Mouse (Mus musculus): ENCODE measurements at regions not wholly inside any gene's neighbourhood (a gene's known extent, or its start where the extent isn't known, plus 50 kb on each side); places are given as distances from the start of the nearest gene placed in this dataset.

DNA sequence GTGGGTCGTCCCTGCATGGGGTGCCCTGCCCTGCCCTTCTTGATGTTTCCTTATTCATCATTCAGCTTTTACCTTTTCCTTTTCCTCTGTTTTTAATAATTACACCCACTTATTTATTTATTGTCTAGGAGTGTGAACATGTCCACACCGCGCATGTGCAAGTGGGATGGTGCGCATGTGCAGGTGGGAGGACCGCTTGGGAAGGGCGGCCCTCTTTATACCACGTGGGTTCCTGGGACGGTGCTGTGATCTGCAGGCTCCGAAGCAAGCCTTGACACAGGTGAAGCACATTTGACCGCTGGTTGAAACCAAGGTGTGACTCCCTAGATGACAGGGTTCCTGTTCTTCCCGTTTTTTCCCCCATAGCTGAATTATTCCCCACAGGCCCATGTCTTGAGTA is 60.0 kb downstream of the Syf2 start:
- 91% methylated on average over 11 of the region's 11 CpGs for WGBS
- H3K4me1 ChIP-seq, result peaks cover 5% of the 10 kb centered on the region
- H3K9ac ChIP-seq, result no peak overlapping the region
- H3K9me3 ChIP-seq, result no peaks in the 10 kb centered on the region
- H3K27me3 ChIP-seq (replicated peaks), result peaks cover 6% of the 10 kb centered on the region; the same call in 1 of the 2 replicates
- no peak overlapping the region for H3K4me3 ChIP-seq
- ATAC-seq (ENCODE audit: low FRiP score, low read depth), result no peak
- H3K36me3 ChIP-seq, result no peaks in the 10 kb centered on the region
- no peak overlapping the region for H3K4me2 ChIP-seq (replicated peaks)
- H3K27ac ChIP-seq, result no peak overlapping the region

DNA sequence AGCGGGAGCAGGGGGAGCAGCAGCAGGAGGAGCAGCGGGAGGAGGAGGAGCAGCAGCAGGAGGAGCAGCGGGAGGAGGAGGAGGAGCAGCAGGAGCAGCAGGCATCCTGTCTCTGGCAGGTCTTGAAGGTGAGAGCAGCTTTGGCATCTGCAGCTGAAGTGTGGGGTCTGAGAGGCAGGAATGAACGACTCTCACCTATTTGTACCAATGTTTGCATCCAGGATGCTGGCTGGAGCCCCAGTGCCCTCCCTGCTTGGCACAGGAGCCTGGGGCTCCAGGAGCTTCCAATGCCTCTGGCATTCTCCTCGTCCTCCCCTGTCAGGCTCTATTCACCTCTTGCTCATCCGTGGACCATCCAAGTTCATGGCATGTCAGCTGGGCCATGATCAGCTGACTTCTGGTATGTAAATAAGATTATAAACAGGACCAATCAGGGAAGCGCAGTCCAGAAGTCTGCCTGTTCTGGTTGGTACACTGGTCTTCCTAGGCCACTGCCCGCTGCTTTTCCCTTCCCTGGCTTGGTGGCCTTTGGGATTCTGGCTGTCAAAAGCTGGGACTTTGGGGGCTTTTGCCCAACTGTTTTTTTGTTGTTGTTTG is 62.9 kb downstream of the Syf2 start:
- Histone ChIP-seq H3K27me3 (replicated peaks) (peaks cover 6% of the 10 kb centered on the region; the same call in 1 of the 2 replicates), H3K27ac (no peak overlapping the region), H3K4me1 (peaks cover 5% of the 10 kb centered on the region), H3K4me3 (no peak overlapping the region), H3K9ac (no peak overlapping the region), H3K9me3 (no peaks in the 10 kb centered on the region), H3K4me2 (replicated peaks) (no peak overlapping the region), H3K36me3 (no peaks in the 10 kb centered on the region)
- no peak for ATAC-seq (ENCODE audit: low FRiP score, low read depth)
- WGBS, result 60% methylated on average over 8 of the region's 8 CpGs

DNA sequence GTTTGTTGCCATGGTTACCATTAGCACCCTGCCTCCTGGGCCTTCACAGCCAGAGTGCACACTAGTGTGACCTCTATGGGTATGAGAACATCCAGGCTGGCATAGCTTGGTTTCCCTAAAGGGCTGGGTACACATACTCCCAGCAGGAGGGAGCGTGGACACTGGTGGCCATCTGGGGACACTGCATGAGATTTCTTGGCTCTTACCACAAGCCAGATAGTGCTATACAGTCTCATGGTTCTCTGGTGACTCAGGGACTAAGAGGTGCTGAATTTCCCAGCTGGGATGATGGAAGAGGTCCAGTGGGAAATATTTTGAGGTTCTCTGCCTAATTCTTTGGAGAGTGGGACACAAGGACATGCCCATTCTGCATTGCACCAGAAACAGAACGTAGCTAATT is 63.5 kb downstream of the Syf2 start:
- no peak for ATAC-seq (ENCODE audit: low FRiP score, low read depth)
- H3K4me3 ChIP-seq, result no peak overlapping the region
- no peaks in the 10 kb centered on the region for H3K36me3 ChIP-seq
- no peak overlapping the region for H3K9ac ChIP-seq
- no peaks in the 10 kb centered on the region for H3K9me3 ChIP-seq
- H3K4me1 ChIP-seq, result peaks cover 5% of the 10 kb centered on the region
- no peak overlapping the region for H3K4me2 ChIP-seq (replicated peaks)
- WGBS, result 93% methylated on average over 2 of the region's 2 CpGs
- no peak overlapping the region for H3K27ac ChIP-seq
- peaks cover 6% of the 10 kb centered on the region; the same call in 1 of the 2 replicates for H3K27me3 ChIP-seq (replicated peaks)

DNA sequence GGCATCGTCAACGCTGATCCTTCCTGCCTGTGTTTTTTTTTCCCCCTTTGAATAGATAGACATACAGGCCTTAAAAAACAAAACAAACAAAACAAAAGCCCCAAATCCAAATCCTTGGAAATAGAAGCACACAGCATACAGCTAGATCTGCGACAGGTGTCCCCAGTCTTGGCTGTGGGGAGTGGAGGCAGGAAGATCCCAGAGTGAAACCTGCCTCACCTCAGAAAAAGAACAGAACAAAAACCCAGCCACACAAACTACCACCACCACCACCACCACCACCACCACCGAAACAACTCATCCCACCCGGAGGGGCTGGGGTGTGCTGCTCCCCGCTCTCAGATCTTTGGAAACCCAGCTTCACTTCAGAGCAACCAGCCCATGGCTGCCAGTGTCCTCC is 64.0 kb downstream of the Syf2 start:
- Histone ChIP-seq H3K27me3 (replicated peaks) (peaks cover 6% of the 10 kb centered on the region; the same call in 1 of the 2 replicates), H3K4me3 (no peak overlapping the region), H3K9me3 (no peaks in the 10 kb centered on the region), H3K4me1 (peaks cover 3% of the 10 kb centered on the region), H3K36me3 (no peaks in the 10 kb centered on the region), H3K4me2 (replicated peaks) (no peak overlapping the region), H3K9ac (no peak overlapping the region), H3K27ac (no peak overlapping the region)
- 89% methylated on average over 6 of the region's 6 CpGs for WGBS
- no peak for ATAC-seq (ENCODE audit: low FRiP score, low read depth)

DNA sequence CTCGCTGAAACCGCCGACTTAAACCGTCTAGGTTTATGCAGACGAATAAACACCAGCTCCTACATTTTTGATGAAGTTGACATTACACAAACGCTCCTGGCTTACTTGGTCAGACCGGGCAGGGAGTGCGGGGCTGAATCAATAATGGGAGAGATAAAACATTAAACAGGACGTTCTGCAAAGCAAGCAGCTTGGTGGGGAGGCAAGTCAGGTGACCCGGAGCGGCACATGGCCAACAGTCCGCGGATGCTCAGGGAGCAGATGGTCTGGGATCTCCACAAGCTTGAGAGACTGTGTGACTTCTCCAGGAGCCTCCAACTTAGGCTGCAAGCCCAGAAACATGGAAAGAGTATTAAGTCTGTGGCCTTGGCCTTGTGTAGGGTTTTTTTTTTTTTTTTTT is 64.4 kb downstream of the Syf2 start:
- Histone ChIP-seq H3K4me1 (no peaks in the 10 kb centered on the region), H3K4me3 (no peak overlapping the region), H3K27me3 (replicated peaks) (peaks cover 6% of the 10 kb centered on the region; the same call in 1 of the 2 replicates), H3K9me3 (no peaks in the 10 kb centered on the region), H3K36me3 (no peaks in the 10 kb centered on the region), H3K27ac (no peak overlapping the region), H3K9ac (no peak overlapping the region), H3K4me2 (replicated peaks) (no peak overlapping the region)
- 68% methylated on average over 13 of the region's 13 CpGs for WGBS
- no peak for ATAC-seq (ENCODE audit: low FRiP score, low read depth)

DNA sequence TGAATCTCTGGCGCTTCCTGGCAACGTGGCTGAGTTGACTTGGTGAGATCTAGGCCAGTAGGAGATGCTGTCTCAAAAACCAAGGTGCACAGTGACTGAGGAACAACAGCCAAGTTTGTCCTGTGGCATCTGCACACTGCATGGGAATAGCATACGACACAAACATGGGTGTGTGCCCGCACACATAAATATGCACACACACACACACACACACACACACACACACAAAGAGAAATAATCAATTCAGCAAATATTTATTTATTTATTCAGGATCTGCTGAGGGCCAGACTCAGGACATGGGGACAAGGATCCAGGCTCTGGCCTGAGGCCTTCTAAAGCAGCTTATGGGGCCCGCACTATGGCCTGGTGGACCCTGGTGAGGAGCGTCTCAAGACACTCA is 65.4 kb downstream of the Syf2 start:
- no peak for ATAC-seq (ENCODE audit: low FRiP score, low read depth)
- no peak overlapping the region for H3K4me3 ChIP-seq
- H3K9ac ChIP-seq, result no peak overlapping the region
- WGBS, result 92% methylated on average over 6 of the region's 6 CpGs
- no peak overlapping the region for H3K27ac ChIP-seq
- no peaks in the 10 kb centered on the region for H3K9me3 ChIP-seq
- H3K27me3 ChIP-seq (replicated peaks), result peaks cover 6% of the 10 kb centered on the region; the same call in 1 of the 2 replicates
- no peak overlapping the region for H3K4me2 ChIP-seq (replicated peaks)
- H3K36me3 ChIP-seq, result no peaks in the 10 kb centered on the region
- no peaks in the 10 kb centered on the region for H3K4me1 ChIP-seq

DNA sequence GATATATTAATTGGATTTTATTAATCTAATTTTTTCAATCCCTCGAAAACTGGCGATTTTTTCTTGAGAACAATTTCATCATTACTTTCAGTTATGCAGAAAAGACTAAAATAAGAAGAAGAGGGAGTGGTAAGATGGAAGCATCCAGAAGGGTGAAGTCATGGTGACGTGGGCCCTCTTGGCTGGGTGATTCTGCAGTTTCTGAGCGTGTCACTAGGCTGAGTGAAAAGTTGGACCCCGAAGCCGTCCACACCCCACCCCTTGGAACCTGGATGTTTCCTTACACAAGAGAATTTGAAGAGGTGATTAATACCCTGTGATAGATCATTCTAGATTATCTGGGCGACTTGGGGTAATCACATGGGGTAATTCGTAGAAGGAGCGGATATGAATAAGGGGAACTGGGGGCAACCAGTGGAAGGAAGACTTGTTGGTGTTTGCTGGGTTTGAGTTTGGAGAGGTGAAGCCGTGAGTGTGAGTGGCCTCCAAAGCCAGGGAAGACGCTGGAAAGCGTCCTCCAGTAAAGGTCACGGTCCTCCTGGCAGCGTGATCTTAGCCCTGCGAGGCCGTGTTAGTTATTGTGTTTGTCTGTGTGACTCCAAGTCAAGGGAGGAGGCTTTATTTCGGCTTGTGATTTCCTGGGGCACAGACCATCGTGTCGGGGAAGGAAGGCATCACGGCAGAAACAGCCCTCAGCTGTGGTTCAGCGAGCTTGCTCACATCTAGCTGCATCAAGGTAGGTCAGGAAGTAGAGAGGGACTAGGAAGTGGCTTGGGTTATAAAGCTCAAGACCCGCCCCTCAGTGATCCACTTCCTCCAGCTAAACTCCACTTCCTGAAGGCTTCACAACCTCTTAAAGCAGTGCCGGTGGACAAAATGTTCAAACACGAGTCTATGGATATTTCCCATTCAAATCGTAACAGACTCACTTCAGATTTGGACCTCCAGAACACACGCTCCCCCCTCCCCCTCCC is 67.0 kb downstream of the Syf2 start:
- Histone ChIP-seq H3K9me3 (no peaks in the 10 kb centered on the region), H3K27ac (no peak overlapping the region), H3K27me3 (replicated peaks) (peaks cover 6% of the 10 kb centered on the region; the same call in 1 of the 2 replicates), H3K4me1 (no peaks in the 10 kb centered on the region), H3K9ac (no peak overlapping the region), H3K4me2 (replicated peaks) (no peak overlapping the region), H3K4me3 (no peak overlapping the region), H3K36me3 (no peaks in the 10 kb centered on the region)
- no peak for ATAC-seq (ENCODE audit: low FRiP score, low read depth)
- WGBS, result 90% methylated on average over 26 of the region's 26 CpGs

DNA sequence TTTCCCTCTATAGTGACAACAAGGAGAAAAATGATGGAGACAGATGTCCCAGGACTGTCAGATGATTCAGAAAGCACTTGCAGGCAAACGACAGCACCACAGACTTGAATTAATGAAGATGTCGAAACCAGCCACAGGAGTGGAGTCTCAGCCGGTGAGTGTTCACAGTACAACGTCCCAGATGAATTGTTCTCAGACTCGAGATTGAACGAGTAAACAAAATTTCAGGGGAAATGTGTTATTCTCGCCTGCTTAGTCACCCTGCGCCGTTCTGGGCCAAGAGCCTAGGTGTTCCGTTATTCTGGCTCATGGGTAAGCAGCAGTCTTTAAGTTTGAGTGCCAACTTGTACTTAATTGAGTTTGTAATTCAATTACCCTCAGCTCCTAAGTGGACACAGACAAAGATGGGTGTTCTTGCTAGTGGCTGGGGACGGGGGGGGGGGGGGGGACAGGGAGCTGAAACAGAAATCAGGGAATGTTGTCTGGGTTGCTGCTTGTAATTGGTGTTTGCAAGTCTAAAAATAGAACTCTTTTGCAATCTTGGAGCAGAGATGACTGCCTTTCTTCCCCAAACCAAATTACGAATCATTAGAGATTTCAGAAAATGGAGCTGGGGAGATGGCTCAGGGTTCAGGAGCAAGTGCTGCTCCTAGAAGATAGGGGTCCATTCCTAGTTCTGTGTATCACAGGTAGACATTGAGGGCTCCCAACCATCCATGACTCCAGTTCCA is 68.4 kb downstream of the Syf2 start:
- H3K4me2 ChIP-seq (replicated peaks), result no peak overlapping the region
- 77% methylated on average over 12 of the region's 12 CpGs for WGBS
- no peaks in the 10 kb centered on the region for H3K36me3 ChIP-seq
- no peaks in the 10 kb centered on the region for H3K4me1 ChIP-seq
- no peak for ATAC-seq (ENCODE audit: low FRiP score, low read depth)
- no peak overlapping the region for H3K27ac ChIP-seq
- H3K4me3 ChIP-seq, result no peak overlapping the region
- no peaks in the 10 kb centered on the region for H3K9me3 ChIP-seq
- no peak overlapping the region for H3K9ac ChIP-seq
- H3K27me3 ChIP-seq (replicated peaks), result no peaks in the 10 kb centered on the region

DNA sequence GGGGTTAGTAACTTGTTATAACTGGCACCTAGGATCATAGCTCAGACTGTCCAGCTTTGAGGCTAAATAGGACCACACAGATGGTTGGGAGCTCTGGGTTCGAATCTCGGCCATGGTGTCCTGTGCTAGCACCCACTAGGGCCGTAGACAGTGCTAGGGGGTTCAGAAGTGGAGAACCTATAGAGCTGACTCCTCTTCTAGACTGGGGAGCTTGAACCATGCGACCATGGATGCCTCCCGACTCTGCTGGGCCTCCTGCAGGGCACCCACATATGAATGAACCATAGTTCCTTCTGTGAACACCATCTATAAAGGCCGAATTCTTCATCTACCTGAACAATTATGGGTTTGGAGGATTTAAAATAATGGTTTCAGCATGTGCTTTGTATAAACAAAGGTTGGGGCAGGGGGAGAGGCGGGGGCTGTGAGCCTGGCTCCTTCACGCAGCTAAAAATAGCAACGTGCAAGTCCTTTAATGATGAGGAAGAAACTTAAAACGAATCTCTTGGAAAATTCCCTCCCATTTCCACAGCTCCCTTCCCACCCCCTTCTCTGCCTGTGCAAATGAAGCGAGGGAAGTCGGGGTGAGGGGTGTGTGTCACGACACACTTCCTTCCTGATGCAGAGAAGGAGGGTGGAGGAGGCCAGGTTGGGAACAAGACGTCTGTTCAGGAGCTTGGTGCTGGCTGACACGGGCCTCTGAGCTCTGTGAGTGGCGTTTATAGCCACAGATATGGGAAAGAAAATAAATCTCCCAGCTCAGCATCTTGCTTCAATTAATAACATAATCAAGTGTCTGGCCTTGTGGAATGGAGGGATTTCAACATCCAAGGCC is 71.6 kb downstream of the Syf2 start:
- Histone ChIP-seq H3K27me3 (replicated peaks) (no peaks in the 10 kb centered on the region), H3K4me3 (no peak overlapping the region), H3K9ac (no peak overlapping the region), H3K4me1 (no peaks in the 10 kb centered on the region), H3K27ac (no peak overlapping the region), H3K4me2 (replicated peaks) (no peak overlapping the region), H3K9me3 (no peaks in the 10 kb centered on the region), H3K36me3 (no peaks in the 10 kb centered on the region)
- 73% methylated on average over 16 of the region's 16 CpGs for WGBS
- ATAC-seq (ENCODE audit: low FRiP score, low read depth), result no peak

DNA sequence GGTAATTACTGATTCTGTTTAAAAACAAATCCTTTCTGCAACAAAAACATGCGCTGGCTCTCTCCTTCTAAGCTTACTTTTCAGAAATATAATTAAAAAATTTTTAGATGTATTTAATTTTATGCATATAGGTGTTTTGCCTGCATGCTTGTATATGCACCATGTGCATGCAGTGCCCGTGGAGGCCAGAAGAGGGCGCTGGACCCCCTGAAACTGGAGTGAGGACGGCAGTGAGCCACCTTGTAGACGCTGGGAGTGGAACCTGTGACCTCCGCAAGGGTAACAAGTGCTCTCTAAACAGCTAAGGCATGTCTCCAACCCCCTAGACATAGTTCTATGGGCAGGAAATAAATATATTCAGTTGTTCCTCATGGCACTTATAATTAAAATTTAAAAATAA is 80.7 kb downstream of the Syf2 start:
- Histone ChIP-seq H3K4me2 (replicated peaks) (no peak overlapping the region), H3K27me3 (replicated peaks) (no peaks in the 10 kb centered on the region), H3K4me3 (no peak overlapping the region), H3K9ac (no peak overlapping the region), H3K36me3 (no peaks in the 10 kb centered on the region), H3K9me3 (0 out of 2 replicates have a peak, but pooled peaks cover 5% of the 10 kb centered on the region), H3K27ac (no peak overlapping the region), H3K4me1 (no peaks in the 10 kb centered on the region; the same call in none of the 2 replicates)
- WGBS, result 77% methylated on average over 6 of the region's 6 CpGs
- no peak for ATAC-seq (ENCODE audit: low FRiP score, low read depth)

DNA sequence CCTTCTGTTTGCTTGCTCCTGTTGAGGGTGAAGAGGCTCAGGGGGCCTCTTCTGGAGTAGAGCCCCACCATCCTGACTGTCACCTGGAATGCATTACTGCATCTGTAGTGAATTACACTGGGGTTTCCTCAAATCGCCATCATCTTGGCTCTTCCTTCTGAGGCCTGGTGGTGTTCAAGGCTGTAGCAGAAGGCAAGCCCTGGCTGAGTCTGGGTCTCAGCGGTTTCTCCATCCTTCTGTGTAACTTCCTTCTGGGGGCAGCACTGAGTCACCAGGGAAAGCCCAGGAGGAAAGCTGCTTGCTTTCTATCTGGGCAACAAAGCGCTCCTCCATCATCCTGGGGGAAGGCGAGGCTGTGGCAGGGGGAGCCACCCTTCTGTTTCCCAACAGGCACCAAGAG is 82.2 kb downstream of the Syf2 start:
- 74% methylated on average over 4 of the region's 4 CpGs for WGBS
- H3K9me3 ChIP-seq, result 0 out of 2 replicates have a peak, but pooled peaks cover 5% of the 10 kb centered on the region
- no peaks in the 10 kb centered on the region for H3K36me3 ChIP-seq

More for the DNA sequence above, 82.2 kb downstream of the Syf2 start:
- Histone ChIP-seq H3K27me3 (replicated peaks) (no peaks in the 10 kb centered on the region), H3K4me2 (replicated peaks) (no peak overlapping the region), H3K27ac (no peak overlapping the region), H3K4me1 (no peaks in the 10 kb centered on the region; the same call in none of the 2 replicates), H3K4me3 (no peak overlapping the region), H3K9ac (no peak overlapping the region)
- ATAC-seq (ENCODE audit: low FRiP score, low read depth), result no peak
